Mouse (Mus musculus) forebrain, embryonic 10.5 days (tissue): ENCODE results near the gene Jaml. TPM values are rescaled to one million over a fixed set of nuclear protein-coding genes. Genes with fewer than 3 reads are reported as not detected.

ENCODE experiments used
- DNase-seq: peaks from one replicate; pipeline ENCODE4 v3.0.0-alpha.2; 2017; ENCODE audit warnings: low spot score; ENCODE audit errors: extremely low spot score
- H3K27ac ChIP-seq: fragments of 300-500 bp; sonication (generic); 2 replicates; pipeline ENCODE4 v1.5.1; 2016; ENCODE audit warnings: mild to moderate bottlenecking
- H3K27me3 ChIP-seq: fragments of 300-500 bp; sonication (generic); 2 replicates; pipeline ENCODE4 v1.6.1; 2016; ENCODE audit warnings: mild to moderate bottlenecking; ENCODE audit not compliant: poor library complexity, severe bottlenecking
- H3K36me3 ChIP-seq: fragments of 300-500 bp; sonication (generic); replicated peaks from 2 replicates; pipeline ENCODE4 v1.6.1; 2016; ENCODE audit warnings: mild to moderate bottlenecking, moderate library complexity
- H3K4me1 ChIP-seq: fragments of 300-500 bp; sonication (generic); 2 replicates; pipeline ENCODE4 v1.6.1; 2016
- H3K4me3 ChIP-seq: fragments of 300-500 bp; sonication (generic); 2 replicates; pipeline ENCODE4 v1.5.1; 2016; ENCODE audit warnings: mild to moderate bottlenecking, moderate library complexity
- H3K9me3 ChIP-seq: fragments of 300-500 bp; sonication (generic); 2 replicates; pipeline ENCODE4 v1.6.1; 2016; ENCODE audit warnings: mild to moderate bottlenecking, moderate library complexity
- WGBS: fragments of 180-500 bp; shearing (Covaris S2); methylation state at CpG from one replicate; pipeline ENCODE4 v1.1.7; 2016; 5-methylcytosine and 5-hydroxymethylcytosine counted together
- polyA plus RNA-seq: library from polyadenylated mRNA; unstranded; fragments of >200 nt; fragmentation: Nextera tagmentation; extraction: Ambion mirVana; gene quantifications from 2 replicates; pipeline ENCODE4 v1.2.1, GENCODE M21; 2016

Gene Jaml
- polyA plus RNA-seq, 1 experiment from 2014 or later = 0.52 TPM

- Histone ChIP-seq H3K9me3 (no peaks in the 10 kb centered on the region), H3K4me3 (no peak overlapping the region), H3K27me3 (peaks cover 28% of the 10 kb centered on the region), H3K36me3 (no peaks in the 10 kb centered on the region), H3K27ac (no peak overlapping the region), H3K4me1 (peaks cover 5% of the 10 kb centered on the region)
- 88% methylated on average over 1 of the region's 1 CpGs for whole genome bisulfite sequencing
- DNase-seq = no peak
These were observed 29.3 kb upstream of the Jaml start for GRCm38 (mm10) chr9:45049731-45050130.

GRCm38 (mm10) chr9:45050301-45050700 is 28.7 kb upstream of the Jaml start:
- no peak overlapping the region for H3K27ac ChIP-seq
- 88% methylated on average over 2 of the region's 2 CpGs for WGBS
- H3K27me3 ChIP-seq = peaks cover 25% of the 10 kb centered on the region
- H3K4me3 ChIP-seq = no peak overlapping the region
- DNase-seq = no peak
- no peaks in the 10 kb centered on the region for H3K9me3 ChIP-seq
- H3K4me1 ChIP-seq = peaks cover 5% of the 10 kb centered on the region
- H3K36me3 ChIP-seq = no peaks in the 10 kb centered on the region

GRCm38 (mm10) chr9:45055082-45055713 is 23.8 kb upstream of the Jaml start, which contains the start of gene Mpzl3:
TSS of gene Mpzl3 (plus strand) at chr9:45055186.
- H3K27me3 ChIP-seq = peaks cover 56% of the 10 kb centered on the region
- no peaks in the 10 kb centered on the region for H3K36me3 ChIP-seq
- H3K4me3 ChIP-seq = peak within 1 kb of the TSS; percentile 67
- peaks cover 12% of the 10 kb centered on the region for H3K4me1 ChIP-seq
- under 1% methylated on average over 33 of the region's 33 CpGs for WGBS
- DNase-seq = peak; percentile 90
- no peaks in the 10 kb centered on the region for H3K9me3 ChIP-seq
- peak within 1 kb of the TSS; percentile 95 for H3K27ac ChIP-seq

GRCm38 (mm10) chr9:45058304-45058940 is 20.6 kb upstream of the Jaml start:
- DNase-seq = no peak
- WGBS = 54% methylated on average over 5 of the region's 5 CpGs
- no peak overlapping the region for H3K27ac ChIP-seq
- H3K4me3 ChIP-seq = no peak overlapping the region
- H3K9me3 ChIP-seq = no peaks in the 10 kb centered on the region
- H3K36me3 ChIP-seq = no peaks in the 10 kb centered on the region
- H3K4me1 ChIP-seq = peaks cover 12% of the 10 kb centered on the region
- H3K27me3 ChIP-seq = peaks cover 55% of the 10 kb centered on the region

GRCm38 (mm10) chr9:45060151-45060550 is 18.8 kb upstream of the Jaml start:
- WGBS = 42% methylated on average over 7 of the region's 7 CpGs
- no peak overlapping the region for H3K27ac ChIP-seq

GRCm38 (mm10) chr9:45062677-45063076 is 16.3 kb upstream of the Jaml start:
- Histone ChIP-seq H3K27ac (no peak overlapping the region), H3K36me3 (no peaks in the 10 kb centered on the region), H3K4me3 (no peak overlapping the region), H3K9me3 (no peaks in the 10 kb centered on the region), H3K4me1 (peaks cover 3% of the 10 kb centered on the region; the same call in 1 of the 2 replicates), H3K27me3 (peaks cover 30% of the 10 kb centered on the region)
- DNase-seq = no peak
- WGBS = 78% methylated on average over 3 of the region's 3 CpGs

More at GRCm38 (mm10) chr9:45060151-45060550, 18.8 kb upstream of the Jaml start:
- Histone ChIP-seq H3K9me3 (no peaks in the 10 kb centered on the region), H3K4me3 (no peak overlapping the region), H3K27me3 (peaks cover 45% of the 10 kb centered on the region), H3K4me1 (peaks cover 7% of the 10 kb centered on the region), H3K36me3 (no peaks in the 10 kb centered on the region)
- DNase-seq = no peak

- Histone ChIP-seq H3K4me1 (no peaks in the 10 kb centered on the region), H3K36me3 (no peaks in the 10 kb centered on the region), H3K27ac (no peak overlapping the region), H3K27me3 (peaks cover 22% of the 10 kb centered on the region), H3K9me3 (no peaks in the 10 kb centered on the region), H3K4me3 (no peak overlapping the region)
- no peak for DNase-seq
- WGBS = 91% methylated on average over 6 of the region's 6 CpGs
These were observed 14.6 kb upstream of the Jaml start for GRCm38 (mm10) chr9:45064421-45064820.

GRCm38 (mm10) chr9:45066735-45067134 is 12.2 kb upstream of the Jaml start:
- no peaks in the 10 kb centered on the region for H3K4me1 ChIP-seq
- no peak overlapping the region for H3K27ac ChIP-seq
- H3K27me3 ChIP-seq = peaks cover 3% of the 10 kb centered on the region; the same call in 1 of the 2 replicates
- DNase-seq = no peak
- no peaks in the 10 kb centered on the region for H3K9me3 ChIP-seq
- 84% methylated on average over 4 of the region's 4 CpGs for WGBS
- H3K36me3 ChIP-seq = no peaks in the 10 kb centered on the region
- no peak overlapping the region for H3K4me3 ChIP-seq

- Histone ChIP-seq H3K9me3 (no peaks in the 10 kb centered on the region), H3K36me3 (no peaks in the 10 kb centered on the region), H3K4me1 (no peaks in the 10 kb centered on the region), H3K4me3 (no peak overlapping the region), H3K27me3 (no peaks in the 10 kb centered on the region), H3K27ac (no peak overlapping the region)
- no peak for DNase-seq
- WGBS = 66% methylated on average over 3 of the region's 3 CpGs
These were observed 7.2 kb upstream of the Jaml start for GRCm38 (mm10) chr9:45071800-45072199.

GRCm38 (mm10) chr9:45077859-45078258 is 1.1 kb upstream of the Jaml start:
- Histone ChIP-seq H3K9me3 (no peaks in the 10 kb centered on the region), H3K27me3 (no peaks in the 10 kb centered on the region), H3K27ac (no peak overlapping the region), H3K36me3 (no peaks in the 10 kb centered on the region), H3K4me1 (no peaks in the 10 kb centered on the region), H3K4me3 (no peak overlapping the region)
- WGBS = 75% methylated on average over 3 of the region's 3 CpGs
- DNase-seq = no peak

GRCm38 (mm10) chr9:45083132-45083531 is 4.1 kb downstream of the Jaml start:
- Histone ChIP-seq H3K27me3 (no peaks in the 10 kb centered on the region), H3K27ac (no peak overlapping the region), H3K36me3 (no peaks in the 10 kb centered on the region), H3K4me3 (no peak overlapping the region), H3K9me3 (no peaks in the 10 kb centered on the region), H3K4me1 (no peaks in the 10 kb centered on the region)
- no peak for DNase-seq
- WGBS = 88% methylated on average over 3 of the region's 3 CpGs

- Histone ChIP-seq H3K9me3 (no peaks in the 10 kb centered on the region), H3K36me3 (no peaks in the 10 kb centered on the region), H3K4me1 (no peaks in the 10 kb centered on the region), H3K27ac (no peak overlapping the region), H3K27me3 (0 out of 2 replicates have a peak, but pooled peaks cover 4% of the 10 kb centered on the region), H3K4me3 (no peak overlapping the region)
- WGBS = 78% methylated on average over 5 of the region's 5 CpGs
- no peak for DNase-seq
These were observed 5.6 kb downstream of the Jaml start for GRCm38 (mm10) chr9:45084556-45084955.
